Mouse (Mus musculus) 416B (cell line): ENCODE results near the gene Wars.

Source experiments
- DNase-seq: peaks from one replicate; pipeline ENCODE4 v3.0.0; 2011; ENCODE audit warnings: low read depth

The Wars gene

GRCm38 (mm10) chr12:108826282-108826957, 67.6 kb downstream of the Wars start:
- no peak for DNase-seq

- no peak for DNase-seq
Observed at GRCm38 (mm10) chr12:108825561-108826224, 68.3 kb downstream of the Wars start.

GRCm38 (mm10) chr12:108824225-108824874, 69.6 kb downstream of the Wars start:
- no peak for DNase-seq

DNA sequence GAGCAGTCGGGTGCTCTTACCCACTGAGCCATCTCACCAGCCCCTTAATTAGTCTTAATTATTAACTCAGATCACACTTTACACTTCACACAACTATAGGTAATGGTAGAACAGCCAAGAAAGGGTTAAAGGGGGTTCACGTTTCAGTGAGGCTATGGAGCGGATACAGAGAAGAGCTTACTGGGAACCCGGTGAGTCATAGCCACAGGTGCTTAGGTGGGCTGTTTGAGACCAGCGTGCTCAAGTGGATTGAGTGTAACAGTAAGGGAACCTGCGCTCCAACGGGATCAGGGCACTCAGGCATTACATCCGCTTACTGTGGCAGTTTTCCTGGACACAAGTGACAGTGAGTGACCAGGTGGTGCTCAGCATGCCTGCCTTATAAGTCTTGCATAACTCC, 70.9 kb downstream of the Wars start:
- DNase-seq = no peak

GRCm38 (mm10) chr12:108820461-108820860, 73.5 kb downstream of the Wars start:
- no peak for DNase-seq

- no peak for DNase-seq
Observed at GRCm38 (mm10) chr12:108816569-108816968, 77.4 kb downstream of the Wars start.

GRCm38 (mm10) chr12:108814470-108814869, 79.5 kb downstream of the Wars start:
- no peak for DNase-seq

DNA sequence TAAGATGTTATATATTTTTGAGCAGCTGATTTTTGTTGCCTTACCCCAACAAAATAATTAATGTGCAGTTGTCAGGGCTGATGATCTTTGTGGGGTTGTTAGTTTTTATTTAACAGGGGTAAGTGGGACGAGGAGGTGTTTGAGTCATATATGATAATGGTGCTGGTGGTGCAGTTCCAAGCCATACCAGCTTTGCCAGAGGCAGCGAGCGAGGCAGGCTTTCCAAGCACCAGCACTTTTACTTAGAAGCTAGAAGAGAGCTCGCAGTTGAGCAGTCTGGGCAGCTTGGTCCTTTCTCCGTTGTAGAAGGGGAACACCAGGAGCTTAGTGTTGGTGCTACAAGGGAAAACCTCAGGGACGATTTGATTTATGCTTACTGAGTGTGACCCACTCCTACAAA, 81.5 kb downstream of the Wars start:
- DNase-seq = no peak

- DNase-seq = peak; percentile 78
Observed at GRCm38 (mm10) chr12:108811133-108811532, 82.8 kb downstream of the Wars start.

GRCm38 (mm10) chr12:108810309-108810708, 83.7 kb downstream of the Wars start:
- DNase-seq = no peak
